Mouse (Mus musculus) heart, adult 2 months (tissue): ENCODE data around the gene Rassf1.

ENCODE experiments used
- CTCF ChIP-seq: fragments of 200-600 bp; IDR thresholded peaks from 2 replicates; pipeline ENCODE4 v1.8.1; 2022; ENCODE audit warnings: antibody characterized with exemption, mild to moderate bottlenecking, moderate library complexity
- EP300 ChIP-seq: fragments of 200-500 bp; IDR thresholded peaks from 2 replicates; pipeline ENCODE4 v1.6.1; 2011; ENCODE audit warnings: low read depth, low read length, control low read depth; ENCODE audit not compliant: insufficient read depth
- POLR2A ChIP-seq: fragments of 200-500 bp; IDR thresholded peaks from 2 replicates; pipeline ENCODE4 v1.6.1; 2011; ENCODE audit warnings: mild to moderate bottlenecking, low read depth, low read length, control low read depth; ENCODE audit not compliant: insufficient read depth

DNA sequence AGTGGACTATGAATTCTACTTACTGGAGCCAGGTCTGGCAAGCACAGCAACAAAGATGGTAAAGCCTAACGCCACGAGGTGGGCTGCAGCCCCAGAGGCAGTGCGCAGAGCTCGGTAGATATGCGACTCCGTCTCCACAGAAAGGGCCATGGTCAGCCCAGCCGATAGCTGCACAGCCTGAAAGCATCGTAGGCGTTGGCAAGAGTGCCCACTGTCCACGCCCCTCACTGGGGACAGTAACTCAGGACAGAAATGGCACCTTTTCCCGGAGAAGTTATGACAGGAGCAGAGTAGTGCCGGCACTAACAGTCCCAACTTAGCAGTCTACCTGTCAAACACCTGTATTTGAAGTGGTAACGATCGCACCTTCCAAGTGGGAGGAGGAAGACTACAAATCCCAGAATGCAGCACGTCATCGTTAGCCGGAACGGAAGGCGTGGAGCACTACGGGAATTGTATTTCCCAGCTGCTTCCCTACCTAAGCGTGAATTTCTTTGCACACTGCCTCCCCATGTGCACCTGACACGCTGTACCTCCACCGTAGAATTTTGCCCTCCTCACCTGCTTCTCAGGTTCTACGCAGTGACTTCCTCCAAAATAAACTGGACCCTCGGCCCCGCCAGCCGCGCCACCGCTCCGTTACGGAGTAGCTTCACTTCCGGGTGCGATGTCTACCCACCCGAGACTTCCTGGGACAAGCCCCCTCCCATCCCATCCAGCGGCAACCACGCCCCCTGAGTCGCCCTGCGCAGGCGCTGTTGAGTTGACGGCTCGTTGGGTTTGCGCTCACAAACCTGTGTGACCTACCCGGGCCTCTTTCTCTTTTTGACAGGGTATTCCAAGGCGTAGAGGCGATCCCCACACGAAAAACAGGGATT, 9.6 kb upstream of the Rassf1 start, which contains the start of the genes Cyb561d2 and Nprl2:
- peak; percentile 84 for TF ChIP-seq POLR2A
- no peak for TF ChIP-seq CTCF
- TF ChIP-seq EP300, result peak; percentile 66
